Mouse (Mus musculus) brain, embryonic 14.5 days (tissue): ENCODE data around the gene Mrpl52.

Source experiments
- CTCF ChIP-seq: fragments of 200-500 bp; IDR thresholded peaks from 2 replicates; pipeline ENCODE4 v1.5.1; 2012; ENCODE audit warnings: inconsistent platforms, mild to moderate bottlenecking, moderate library complexity, borderline replicate concordance; ENCODE audit not compliant: insufficient read depth, insufficient read length; ENCODE audit errors: extremely low read depth
- POLR2A ChIP-seq: fragments of 200-500 bp; IDR thresholded peaks from 2 replicates; pipeline ENCODE4 v1.6.1; 2012; ENCODE audit warnings: mild to moderate bottlenecking, inconsistent platforms, borderline replicate concordance; ENCODE audit not compliant: poor library complexity, insufficient read depth, insufficient read length, severe bottlenecking; ENCODE audit errors: extremely low read depth

DNA sequence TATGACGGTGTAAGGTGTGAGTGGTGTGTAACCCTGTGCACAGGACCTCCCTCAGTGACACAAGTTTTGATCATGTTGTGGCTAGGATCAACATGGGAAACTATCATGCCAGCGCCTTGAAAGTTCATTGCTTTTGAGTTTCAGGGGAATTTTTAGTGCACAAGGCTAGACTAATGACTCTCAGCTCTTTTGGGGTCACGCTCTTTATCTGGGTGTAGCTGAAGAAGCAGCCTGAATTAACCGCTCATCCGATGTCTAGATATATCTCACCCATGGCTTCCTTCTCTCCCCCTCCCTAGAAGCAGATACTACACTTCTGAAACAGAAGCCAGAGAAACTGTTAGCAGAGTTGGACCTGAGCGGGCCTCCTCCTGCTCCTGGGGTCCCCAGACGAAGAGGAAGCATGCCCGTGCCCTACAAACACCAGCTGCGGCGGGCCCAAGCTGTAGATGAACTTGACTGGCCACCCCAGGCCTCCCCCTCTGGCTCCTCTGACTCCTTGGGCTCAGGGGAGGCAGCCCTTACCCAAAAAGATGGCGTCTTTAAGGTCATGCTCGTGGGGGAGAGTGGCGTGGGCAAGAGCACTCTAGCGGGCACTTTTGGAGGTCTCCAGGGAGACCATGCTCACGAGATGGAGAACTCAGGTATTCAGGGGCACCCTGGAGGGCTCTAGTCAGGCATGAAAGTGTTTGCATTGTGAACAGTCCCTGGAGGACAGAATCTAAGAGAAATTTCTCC is 50.6 kb downstream of the Mrpl52 start:
- TF ChIP-seq POLR2A (no peak), CTCF (no peak)
